Mouse (Mus musculus): Measurements from ENCODE around the gene Scgb1a1.
"Not testable (repeated sequence)": the region's sequence is repeated elsewhere in the genome, so short reads cannot be mapped to it uniquely, and the experiment has no call there.

Scgb1a1 gene

DNA sequence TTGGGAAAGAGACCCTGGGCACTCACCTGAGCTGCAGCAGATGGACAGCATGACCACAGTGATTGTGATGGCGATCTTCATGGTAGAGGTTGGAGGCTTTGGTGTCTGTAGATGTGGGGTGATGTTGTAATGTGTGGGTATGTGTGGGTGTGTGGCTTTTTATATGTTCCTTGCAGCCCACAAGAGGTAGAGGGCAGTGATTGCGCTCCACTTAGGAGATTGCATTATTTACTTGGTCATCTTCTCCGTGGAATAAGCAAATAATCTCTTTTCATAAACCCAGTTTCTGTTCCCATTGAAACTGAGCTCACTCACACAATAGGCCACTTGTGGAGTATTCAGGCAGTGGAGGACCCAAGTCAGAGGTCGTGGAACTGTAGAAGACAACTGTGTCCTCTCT is at the start of gene Scgb1a1:
Scgb1a1 (minus strand) TSS at position 138 of the 400 bp plus-strand sequence.
- no peak for DNase-seq (ENCODE audit: low spot score)

DNA sequence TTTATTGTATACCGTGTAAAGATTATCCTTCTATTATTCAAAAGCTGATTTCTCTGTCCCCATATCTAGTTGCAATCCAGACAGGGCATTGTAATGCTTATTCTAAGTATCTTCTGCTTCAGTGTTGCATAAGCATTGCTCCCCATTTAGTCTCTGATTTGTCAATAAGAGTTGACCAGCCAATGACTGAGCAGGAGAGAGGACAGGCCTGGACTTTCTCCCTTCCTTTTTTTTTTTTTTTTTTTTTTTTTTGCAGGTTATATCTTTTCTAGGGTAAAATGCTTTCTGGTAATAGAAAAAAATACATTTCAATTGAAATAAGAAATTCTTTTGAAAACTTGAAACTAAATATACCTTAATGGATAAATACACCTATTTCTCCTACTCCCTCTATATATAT is 49.4 kb upstream of the Scgb1a1 start:
- no peak for DNase-seq (ENCODE audit: low spot score)

DNA sequence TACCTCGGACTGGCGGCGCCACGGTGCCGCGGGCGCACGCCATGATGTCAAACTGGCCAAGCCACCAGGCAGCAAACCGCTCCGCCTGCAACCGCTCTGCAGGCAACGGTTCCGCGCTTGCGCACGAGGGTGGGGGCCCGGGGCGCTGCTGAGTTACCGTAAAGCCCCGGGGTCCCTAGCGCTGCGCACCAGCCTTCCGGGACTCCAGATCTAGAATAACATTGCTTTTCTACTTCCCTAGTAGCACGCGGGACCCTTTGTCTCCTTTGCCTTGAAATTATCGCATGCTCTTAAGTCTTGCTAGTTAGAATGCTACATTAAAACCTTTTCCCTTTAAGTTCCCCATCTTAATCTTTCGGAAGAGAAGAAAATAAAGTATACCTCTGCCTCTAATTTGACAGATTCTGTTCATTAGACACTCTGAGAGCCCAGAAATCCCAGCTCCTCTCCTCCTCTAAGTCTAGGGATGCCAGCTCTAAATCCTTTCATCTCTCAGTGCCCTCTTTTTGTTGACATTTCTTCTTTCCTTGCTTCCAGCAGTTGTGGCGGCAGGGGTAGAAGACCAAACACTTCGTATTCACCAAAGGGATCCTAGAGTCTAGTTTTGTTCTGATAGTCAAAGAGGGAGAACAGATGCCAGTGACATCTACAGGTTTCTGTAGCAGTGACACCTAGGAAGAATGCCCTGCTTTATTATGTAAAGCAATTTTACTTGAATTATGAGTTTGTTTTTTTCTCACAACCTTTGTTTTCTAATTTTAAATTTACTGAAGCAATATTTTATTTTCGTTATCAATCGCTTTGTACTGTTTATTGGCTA is 48.0 kb upstream of the Scgb1a1 start, which contains the start of gene Asrgl1:
Asrgl1 (minus strand) TSS at position 125 of the 820 bp plus-strand sequence.
- peak; percentile 95 for DNase-seq (ENCODE audit: low spot score)

DNA sequence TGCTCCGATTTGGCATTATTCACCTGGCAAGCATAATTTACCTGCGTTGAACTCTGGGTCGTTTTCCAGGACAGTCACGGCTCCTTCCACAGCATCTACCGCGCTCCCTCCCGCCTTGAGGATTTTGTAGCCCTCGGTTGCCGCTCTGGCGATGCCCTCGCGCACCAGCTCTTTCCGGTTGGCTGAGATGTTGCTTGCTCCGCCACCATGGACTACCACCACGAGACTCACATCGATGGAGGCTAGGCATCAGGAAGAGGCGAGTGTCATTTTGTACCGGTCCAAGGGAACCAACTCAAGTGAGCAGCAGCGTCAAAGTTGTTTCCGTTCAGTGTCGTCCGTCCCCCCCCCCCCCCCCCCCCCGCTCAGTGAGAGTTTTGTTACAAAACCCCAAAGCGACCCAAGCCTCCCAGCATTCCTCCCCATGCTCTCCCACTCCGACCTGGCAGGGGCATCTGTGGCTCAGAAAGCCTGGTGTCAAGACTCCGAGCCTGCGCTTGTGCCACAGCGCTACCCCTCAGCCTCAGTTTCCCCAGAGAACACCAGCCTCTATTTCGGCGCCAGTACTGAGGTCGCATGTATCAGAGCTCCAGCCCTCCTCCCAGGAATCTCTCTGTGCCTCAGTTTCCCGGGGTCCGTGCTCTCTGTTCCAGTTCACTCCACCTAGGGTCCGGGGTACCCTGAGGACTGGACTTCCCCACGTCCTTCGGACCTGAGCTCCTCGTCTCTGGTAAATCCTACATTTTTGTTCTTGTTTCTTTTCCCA is 47.2 kb upstream of the Scgb1a1 start:
- peak; percentile 66 for DNase-seq (ENCODE audit: low spot score)

DNA sequence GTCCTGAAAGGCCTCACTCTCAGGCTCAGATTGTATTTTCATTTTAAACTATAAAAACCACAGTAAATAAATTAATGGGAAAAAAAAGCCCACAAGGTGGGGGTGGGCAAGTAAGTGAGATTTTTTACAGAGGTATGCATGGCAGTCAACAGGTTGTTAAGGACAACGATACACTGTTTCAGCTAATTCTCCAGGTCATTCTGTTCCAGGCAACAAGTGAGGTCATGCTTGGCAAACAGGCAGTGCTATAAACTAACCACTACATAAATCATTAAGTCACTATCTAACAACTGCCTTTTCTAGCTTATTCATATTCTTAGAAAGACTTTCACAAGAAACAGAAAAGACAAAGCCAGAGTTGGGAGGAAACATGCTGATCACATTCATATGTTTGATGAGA is 42.2 kb upstream of the Scgb1a1 start:
- DNase-seq (ENCODE audit: low spot score) = no peak

DNA sequence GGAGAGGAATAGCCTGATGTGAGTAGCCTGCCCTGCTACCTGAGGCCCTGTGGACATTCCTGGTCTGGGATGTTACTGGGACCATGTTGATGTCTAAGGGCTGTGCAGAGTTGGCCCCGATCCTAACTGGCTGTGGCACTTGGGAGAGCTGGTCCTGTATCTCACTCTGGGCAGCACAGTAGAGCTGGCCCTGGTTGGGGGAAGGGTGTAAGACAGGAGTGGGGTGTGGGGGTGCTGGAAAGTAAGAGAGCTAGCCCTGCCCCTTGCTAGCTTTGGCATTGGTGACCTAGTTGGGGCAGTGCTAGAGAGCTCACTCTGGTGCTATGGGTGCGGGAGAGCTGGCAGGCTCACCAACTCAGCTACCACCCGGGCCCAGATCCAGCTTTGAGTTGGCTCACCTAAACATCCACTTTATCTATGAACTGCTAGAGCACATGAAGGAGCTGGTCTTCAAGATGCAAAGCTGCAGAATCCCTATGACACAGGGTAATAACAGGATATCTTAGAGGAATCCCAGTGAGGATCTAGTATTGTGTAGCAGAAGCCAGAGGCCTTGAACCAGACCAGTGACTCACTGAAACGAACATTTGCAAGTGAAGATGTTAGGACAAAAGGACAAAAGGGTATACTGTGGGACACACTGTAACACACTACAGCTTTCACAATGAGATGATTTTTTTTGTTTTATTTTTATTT is 40.9 kb upstream of the Scgb1a1 start:
- DNase-seq (ENCODE audit: low spot score) = no peak

DNA sequence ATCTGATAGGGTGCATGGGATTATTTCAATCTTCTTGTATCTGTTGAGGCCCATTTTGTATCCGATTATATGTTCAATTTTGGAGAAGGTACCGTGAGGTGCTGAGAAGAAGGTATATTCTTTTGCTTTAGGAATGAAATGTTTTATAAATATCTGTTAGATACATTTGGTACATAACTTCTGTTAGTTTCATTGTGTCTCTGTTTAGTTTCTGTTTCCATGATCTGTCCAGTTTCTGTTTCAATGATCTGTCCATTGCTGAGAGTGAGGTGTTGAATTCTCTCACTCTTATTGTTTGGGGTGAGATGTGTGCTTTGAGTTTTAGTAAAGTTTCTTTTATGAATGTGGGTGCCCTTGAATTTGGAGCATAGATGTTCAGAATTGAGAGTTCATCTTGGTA is 36.2 kb upstream of the Scgb1a1 start:
- not testable (repeated sequence) for DNase-seq (ENCODE audit: low spot score)

DNA sequence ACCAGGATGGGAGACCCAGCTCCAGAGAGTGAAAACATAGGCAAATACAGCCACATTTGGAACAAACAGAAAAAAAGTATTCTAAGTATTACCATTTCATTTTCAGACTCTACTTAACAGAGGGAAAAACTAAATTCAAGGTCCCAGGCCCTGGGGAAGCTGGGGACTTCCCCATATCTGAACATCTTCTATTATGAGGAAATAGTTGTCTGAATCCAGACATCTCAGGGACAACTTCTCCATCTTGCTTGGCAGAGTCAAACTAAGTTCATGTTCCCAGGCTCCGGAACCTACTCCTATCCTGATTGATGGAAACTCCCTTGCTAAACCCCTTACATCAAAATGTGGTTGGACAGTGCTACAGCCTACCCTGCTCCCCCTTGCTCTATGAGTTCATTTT is 34.6 kb upstream of the Scgb1a1 start:
- no peak for DNase-seq (ENCODE audit: low spot score)

DNA sequence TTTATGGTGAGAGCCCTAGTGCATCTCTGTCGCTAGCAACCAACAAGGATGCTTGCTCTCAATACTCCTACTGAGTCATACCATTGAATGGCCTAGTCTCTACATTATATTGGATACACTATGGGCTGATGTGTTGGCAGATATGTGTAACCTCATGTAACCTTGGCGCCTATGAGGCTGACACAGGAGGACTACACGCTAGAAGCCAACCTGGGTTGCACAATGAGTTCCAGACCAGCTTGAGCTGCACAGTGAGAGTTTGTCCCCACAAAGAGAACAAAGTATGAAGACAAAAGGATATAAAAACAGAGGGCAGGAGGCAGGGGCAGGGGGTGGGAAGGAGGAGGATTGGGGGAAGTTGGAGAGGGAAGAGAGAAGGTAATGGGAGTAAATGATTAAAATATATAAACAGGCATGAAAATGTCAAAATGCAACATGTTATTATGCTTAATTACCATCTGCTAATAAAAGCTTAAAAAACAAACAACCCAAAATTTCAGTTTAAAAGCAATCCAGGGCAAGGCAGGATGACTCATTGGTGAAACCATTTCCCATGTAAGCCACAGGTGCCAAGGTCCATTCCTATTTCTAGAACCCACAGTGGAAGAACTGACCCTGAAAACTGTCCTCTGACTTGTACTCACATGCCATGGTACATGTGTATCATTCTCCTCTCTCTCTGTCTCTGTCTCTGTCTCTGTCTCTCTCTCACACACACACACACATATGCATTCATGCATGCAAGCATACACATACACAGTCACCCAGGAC is 32.1 kb upstream of the Scgb1a1 start:
- DNase-seq (ENCODE audit: low spot score) = no peak

DNA sequence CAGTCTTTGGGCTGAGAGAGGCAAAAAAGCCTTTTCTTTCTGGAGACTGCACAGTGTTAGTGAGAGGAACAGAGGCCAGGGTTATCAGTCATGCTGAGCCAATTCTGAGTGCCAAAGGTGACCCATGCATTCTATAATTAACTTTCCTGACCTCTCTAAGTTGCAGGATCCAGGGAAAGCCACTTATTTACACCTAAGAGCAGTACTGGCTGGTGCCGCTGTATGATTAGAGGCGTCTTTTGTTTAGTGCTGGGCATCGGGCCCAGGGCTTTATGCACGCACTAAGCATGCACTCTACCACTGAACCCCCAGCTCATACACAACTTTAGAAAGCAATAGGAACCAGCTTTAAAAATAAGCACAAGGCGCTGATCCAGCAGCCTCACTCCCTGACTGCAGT is 29.5 kb upstream of the Scgb1a1 start:
- no peak for DNase-seq (ENCODE audit: low spot score)

DNA sequence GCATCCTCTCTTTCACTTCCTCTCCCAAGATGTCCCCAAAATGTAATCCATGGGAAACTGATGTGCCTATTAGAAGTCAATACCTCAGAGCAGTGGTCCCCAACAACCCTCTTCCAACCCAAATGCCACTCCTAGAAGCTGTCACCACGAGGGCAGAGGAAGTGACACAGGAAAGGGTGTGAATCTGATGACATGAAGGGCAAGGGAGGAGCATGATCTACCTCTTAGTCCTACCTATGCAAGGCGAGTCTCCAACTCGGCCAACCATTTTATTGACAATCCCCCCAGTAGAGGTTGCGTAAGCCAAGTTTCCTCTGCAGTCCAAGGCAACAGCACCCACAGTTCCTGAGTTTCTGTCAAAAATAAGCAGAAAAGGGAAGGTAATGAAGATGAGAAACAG is 28.5 kb upstream of the Scgb1a1 start:
- DNase-seq (ENCODE audit: low spot score) = no peak

DNA sequence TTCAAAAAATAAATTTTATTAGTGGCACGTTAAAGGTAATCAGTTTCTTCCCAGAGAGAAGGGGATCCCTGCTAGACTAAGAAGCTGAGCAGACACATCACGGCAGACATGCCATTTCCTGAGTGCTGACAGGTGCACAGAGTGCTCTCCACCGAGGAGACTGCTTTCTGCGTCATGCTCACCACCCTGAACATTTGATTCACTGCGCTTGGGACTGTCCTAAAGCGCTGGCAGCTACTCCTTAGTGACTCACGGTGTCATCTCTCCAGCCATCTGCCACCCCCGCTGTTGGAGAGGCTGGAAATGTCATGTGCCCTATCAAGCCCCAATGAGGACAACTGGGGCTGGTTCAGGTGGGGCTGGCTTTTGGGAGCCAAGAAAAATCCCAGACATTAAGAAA is 24.3 kb upstream of the Scgb1a1 start:
- DNase-seq (ENCODE audit: low spot score) = no peak

DNA sequence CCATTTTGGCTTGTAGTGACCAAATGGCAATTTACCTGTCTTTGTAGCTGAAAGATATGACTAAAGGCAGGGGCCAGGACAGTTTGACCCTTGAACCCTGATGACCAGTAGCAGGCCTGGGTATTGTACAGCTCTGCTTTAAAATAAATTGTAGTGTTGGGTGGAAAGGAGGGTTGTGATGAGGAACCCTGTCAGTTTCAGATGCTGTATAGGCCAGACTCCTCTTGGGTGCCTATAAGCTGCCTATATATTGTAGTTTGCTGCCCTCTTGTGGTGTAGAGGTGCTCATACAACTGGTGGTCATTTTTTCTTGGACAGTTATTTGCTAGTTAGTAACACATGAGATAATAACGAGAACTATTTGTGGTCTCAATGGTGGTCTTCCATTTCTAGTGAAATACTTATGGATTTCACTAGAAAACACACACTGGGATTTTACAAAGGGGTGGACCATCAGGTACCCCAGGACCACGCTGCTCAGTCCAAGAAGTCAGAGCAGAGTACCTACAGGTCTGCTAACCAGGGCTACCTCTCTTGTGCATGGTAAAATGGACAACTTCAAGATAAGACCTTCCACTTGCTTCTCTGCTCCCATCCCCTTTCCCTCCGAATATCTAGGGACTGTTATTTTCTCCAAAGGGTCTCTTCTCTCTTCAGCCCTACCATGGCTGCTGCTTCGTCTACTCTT is 22.6 kb upstream of the Scgb1a1 start:
- peak; percentile 87 for DNase-seq (ENCODE audit: low spot score)

DNA sequence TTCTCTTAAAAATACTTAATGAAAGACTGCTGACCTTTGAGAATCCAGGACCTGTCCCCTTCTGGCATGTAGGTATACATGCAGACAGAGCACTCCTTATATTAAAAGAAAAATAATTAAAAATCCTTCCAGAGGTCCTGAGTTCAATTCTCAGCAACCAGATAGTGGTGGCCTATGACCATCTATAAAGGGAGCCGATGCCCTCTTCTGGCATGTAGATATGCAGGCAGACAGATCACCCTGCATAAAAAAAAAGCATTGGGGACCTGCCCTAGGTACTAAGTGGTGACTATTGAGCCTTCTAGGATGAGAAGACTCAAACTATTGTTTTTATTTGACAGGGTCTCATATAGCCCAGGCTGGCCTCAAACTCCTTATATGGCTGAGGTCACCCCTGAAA is 20.8 kb upstream of the Scgb1a1 start:
- DNase-seq (ENCODE audit: low spot score) = no peak

DNA sequence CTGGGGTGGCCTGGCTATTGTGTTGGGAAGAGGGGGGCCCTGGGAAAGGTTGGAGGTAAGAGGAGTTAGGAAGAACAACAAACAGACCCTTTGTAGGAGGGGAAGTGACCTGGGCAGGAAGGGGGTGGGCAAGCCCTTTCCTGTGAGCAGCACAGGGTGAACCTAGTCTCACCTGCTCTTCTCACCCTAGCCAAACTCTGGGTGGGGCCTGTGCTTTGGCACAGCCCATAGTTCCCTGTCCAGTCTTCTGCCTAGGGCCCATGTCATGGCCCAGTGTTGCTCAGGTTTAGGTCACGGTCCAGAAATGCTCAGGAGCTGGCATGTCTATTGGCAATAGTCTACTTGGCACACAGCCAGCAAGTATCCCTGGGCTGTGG is 19.6 kb upstream of the Scgb1a1 start:
- DNase-seq (ENCODE audit: low spot score) = no peak

DNA sequence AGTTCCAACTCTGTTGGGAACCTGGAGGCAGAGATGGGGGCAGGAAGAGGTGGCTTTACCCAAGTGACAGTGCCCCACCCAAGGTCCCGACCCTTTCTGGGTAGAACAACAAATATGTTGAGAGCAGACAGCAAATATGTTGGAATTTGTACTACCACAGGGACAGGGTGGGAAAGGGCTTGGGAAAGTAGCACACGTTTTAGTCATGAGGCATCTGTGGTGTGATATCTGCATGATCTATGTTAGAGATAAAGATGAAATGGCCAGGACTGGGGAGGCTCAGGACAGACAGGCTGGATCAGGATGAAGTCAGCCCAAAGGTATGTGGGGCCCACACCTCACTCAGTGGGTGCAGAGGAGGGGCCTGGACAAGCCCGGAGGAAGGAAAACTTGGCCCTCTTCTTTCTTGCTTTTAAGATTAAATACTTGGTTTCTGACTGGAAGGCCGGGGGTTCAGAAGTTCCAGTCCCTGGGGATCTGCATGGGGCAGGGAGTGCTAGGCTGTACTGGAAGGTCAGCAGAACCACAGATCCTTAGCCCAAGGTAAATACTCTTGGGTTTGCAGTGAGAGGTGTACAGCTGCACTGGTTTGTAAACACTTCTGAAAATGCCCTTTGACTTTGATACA is 19.1 kb upstream of the Scgb1a1 start:
- DNase-seq (ENCODE audit: low spot score) = peak; percentile 35

DNA sequence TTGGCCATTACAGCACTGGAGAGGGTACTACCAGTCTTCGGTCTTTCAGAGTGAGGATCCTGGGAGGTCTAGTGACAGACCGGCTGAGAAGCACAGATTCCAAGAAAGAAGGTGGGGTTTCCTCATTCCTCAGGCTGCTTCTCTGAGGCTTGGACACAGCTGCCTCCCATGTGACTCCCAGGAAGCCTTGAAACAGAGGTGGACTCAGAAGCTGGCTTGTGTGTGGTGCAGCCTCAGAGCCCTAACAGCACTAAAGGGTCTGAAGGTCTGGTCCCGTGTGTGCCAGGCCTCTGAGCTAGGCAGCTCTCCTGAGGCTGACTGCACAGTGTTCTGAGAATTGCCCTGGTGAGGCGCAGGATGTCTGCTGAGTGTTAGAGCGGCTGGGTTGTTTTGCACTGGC is 18.3 kb upstream of the Scgb1a1 start:
- no peak for DNase-seq (ENCODE audit: low spot score)

DNA sequence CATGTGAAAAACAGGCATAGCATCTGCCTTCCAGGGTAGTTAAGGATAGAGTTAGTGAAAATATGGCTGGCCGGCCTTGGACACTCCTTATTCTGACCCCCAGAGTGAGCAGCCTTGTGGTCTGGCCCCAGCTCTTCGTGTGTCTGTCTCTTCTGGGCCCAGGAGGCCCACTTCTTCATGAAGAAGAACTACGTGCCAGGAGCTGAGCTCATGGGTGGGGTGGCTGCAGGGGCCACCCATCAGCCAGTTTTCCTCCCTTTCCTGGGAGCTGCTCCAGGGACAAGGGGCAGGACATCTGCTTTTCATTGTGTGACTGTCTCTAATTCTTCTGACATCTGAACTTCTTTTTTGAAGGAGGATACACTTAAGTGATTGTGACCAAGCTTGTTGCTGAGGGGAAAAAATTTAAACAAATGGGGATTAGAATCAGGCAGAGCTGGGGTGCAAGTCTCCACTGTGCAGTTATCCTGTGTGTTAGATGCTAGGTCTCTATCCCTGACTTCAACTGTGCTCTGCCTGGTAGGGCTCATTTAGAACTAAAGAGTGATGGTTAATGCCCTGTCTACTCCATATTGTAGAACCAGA is 17.4 kb upstream of the Scgb1a1 start:
- DNase-seq (ENCODE audit: low spot score) = no peak

DNA sequence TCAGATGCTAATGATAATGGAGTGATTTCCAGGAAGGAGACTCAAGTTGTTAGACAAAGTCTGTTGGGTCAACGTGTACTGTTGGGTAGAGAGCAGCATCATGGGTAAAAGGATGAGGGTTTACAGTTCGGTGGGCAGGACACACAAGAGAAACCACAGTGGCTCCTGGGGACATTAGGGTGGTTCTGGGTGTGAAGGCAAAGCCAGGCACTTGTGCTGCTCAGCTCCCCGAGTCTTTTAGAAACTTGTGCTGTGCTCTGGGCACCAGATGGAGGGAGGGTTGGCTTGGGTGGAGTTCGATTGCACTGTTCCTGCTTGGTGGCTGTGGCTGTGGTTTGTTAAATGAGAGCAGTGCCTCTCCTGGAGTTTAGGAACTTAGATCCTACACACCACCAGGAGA is 16.2 kb upstream of the Scgb1a1 start:
- DNase-seq (ENCODE audit: low spot score) = no peak

DNA sequence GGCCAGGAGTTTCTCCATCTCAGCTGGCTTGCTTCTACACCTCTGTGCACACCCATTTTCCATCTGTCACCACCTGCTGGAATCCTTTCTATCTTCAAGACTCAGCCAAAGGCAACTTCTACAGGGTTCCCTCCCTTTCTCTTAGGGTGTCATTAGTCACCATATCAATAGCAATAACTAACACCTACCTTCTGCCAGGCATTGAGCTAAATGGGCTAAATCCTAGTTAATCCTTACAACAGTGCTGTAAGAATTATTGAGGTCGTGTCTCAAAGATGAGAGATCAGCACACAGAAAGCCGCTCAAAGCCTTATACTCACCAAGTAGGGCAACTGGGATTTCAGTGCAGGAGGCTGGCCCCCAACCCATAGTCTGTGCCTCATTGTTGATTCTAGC is 13.3 kb upstream of the Scgb1a1 start:
- DNase-seq (ENCODE audit: low spot score) = no peak
